Mouse (Mus musculus) cortical plate, adult 2 months (tissue): ENCODE measurements around the gene Catsper1. TPM values are rescaled to one million over a fixed set of nuclear protein-coding genes. Genes with fewer than 3 reads are reported as not detected.

ENCODE experiments used
- H3K27ac ChIP-seq: fragments of 200-500 bp; 2 replicates; pipeline ENCODE4 v1.5.1; 2012; ENCODE audit warnings: low read length, control low read depth, inconsistent platforms; ENCODE audit not compliant: insufficient read depth
- H3K4me1 ChIP-seq: fragments of 200-500 bp; 2 replicates; pipeline ENCODE4 v1.6.1; 2011; ENCODE audit warnings: low read length; ENCODE audit not compliant: control insufficient read depth, insufficient read depth
- H3K4me3 ChIP-seq: fragments of 200-500 bp; 2 replicates; pipeline ENCODE4 v1.5.1; 2011; ENCODE audit warnings: mild to moderate bottlenecking, low read length, control low read depth; ENCODE audit not compliant: insufficient read depth
- CTCF ChIP-seq: fragments of 200-500 bp; IDR thresholded peaks from 2 replicates; pipeline ENCODE4 v1.5.1; 2011; ENCODE audit warnings: mild to moderate bottlenecking, control low read depth, low read length; ENCODE audit not compliant: insufficient read depth; ENCODE audit errors: extremely low read depth
- POLR2A ChIP-seq: fragments of 200-500 bp; IDR thresholded peaks from 2 replicates; pipeline ENCODE4 v1.6.1; 2011; ENCODE audit warnings: mild to moderate bottlenecking, low read length, control low read depth; ENCODE audit not compliant: insufficient read depth; ENCODE audit errors: extremely low read depth
- polyA plus RNA-seq: library from polyadenylated mRNA; depleted of rRNA; stranded (reverse); fragments of >200 nt; gene quantifications from 2 replicates; pipeline ENCODE4 v1.2.3, GENCODE M21; 2012; rRNA removed

Gene Catsper1
- polyA plus RNA-seq = not detected in 2 replicates

DNA sequence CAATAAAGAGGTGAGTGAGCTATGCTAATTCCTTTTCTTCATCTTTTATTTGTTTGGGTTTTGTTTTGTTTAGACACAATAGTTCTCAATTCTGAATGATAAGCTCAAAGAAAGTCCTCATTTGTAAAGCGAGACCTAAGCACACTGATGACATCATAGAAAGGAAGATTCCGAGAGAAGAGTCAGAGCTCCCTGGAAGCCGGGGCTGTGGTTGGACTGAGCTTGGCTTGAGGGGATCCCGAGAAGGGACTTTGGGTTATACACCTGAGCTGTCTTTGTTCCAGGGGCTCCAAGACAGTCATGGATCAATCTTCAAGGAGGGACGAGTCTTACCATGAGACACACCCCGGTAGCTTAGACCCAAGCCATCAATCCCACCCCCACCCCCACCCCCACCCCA is at the start of gene Catsper1:
TSS of gene Catsper1 (plus strand) at position 301 of the 400 bp plus-strand sequence.
- no peak for TF ChIP-seq POLR2A
- no peak for TF ChIP-seq CTCF
- Histone ChIP-seq H3K27ac (no peak within 1 kb of the TSS), H3K4me3 (no peak within 1 kb of the TSS), H3K4me1 (no peaks in the 10 kb centered on the region)

- Histone ChIP-seq H3K27ac (peak within 1 kb of the TSS; percentile 42), H3K4me1 (peaks cover 7% of the 10 kb centered on the region; the same call in 1 of the 2 replicates), H3K4me3 (peak within 1 kb of the TSS; percentile 73)
- TF ChIP-seq CTCF = peak; percentile 75
- peak; percentile 90 for TF ChIP-seq POLR2A
Measured at GRCm38 (mm10) chr19:5294972-5295735, 40.4 kb upstream of the Catsper1 start, which contains the start of gene Sf3b2. TSS of gene Sf3b2 (minus strand) at chr19:5295455.

- peak overlapping the region; percentile 73 for H3K4me3 ChIP-seq
- peaks cover 9% of the 10 kb centered on the region; the same call in 1 of the 2 replicates for H3K4me1 ChIP-seq
- TF ChIP-seq POLR2A (no peak), CTCF (no peak)
- peak overlapping the region; percentile 35; the same call in 1 of the 2 replicates for H3K27ac ChIP-seq
Measured at GRCm38 (mm10) chr19:5295736-5296075, 39.8 kb upstream of the Catsper1 start.

GRCm38 (mm10) chr19:5296630-5297029 is 38.9 kb upstream of the Catsper1 start:
- Histone ChIP-seq H3K27ac (peak overlapping the region; percentile 76), H3K4me3 (no peak overlapping the region)
- TF ChIP-seq POLR2A (peak; percentile 47; the same call in 1 of the 2 replicates), CTCF (no peak)

DNA sequence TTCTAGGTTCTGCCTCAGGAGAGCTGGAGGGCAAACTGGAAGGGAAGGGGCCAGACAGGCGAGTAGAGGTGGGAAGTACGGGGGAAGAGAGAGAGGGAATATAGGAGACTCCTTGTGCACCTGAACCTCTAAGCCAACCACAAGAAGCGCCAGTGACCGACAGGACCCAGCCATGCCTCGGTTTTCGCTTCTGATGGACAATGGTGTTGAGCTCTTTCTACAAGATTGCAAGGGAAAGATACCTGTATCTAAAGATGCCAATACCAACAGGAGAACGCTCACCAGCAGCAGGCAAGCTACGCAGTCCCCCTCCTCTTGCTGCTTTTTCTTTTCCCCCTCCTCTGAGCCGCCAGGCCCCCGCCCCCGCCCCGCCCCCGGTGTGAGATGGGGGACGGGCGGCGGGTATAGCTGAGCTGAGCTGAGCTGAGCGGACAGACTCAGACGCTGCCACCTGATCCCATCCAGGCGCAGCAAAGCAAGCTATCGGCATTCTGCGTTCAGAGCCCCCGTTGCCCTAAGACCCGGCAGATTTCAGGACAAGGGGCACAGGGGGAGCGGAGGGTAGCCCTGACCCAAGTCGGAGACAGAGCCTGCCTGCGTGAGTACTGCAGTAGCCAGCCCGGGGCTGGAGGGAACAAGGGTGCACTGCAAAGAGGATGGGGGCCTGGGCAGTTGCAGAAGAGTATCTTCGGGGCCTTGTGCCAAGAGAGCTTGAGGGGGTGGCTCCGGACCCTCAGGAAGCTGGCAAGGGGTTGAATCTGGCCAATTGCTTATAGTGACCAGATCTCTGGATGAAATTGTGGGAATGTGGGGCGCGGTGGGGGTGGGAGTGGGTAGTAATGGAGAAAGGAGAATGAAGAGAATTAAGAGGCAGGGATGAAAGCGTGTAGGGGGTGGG is 37.4 kb upstream of the Catsper1 start, which contains the start of gene Gal3st3:
TSS of gene Gal3st3 (plus strand) at position 429 of the 898 bp plus-strand sequence.
- H3K27ac ChIP-seq = peak within 1 kb of the TSS; percentile 94
- H3K4me1 ChIP-seq = peaks cover 9% of the 10 kb centered on the region; the same call in 1 of the 2 replicates
- TF ChIP-seq POLR2A (peak; percentile 64; the same call in 1 of the 2 replicates), CTCF (no peak)
- H3K4me3 ChIP-seq = peak within 1 kb of the TSS; percentile 93

More at GRCm38 (mm10) chr19:5296630-5297029, 38.9 kb upstream of the Catsper1 start:
- peaks cover 9% of the 10 kb centered on the region; the same call in 1 of the 2 replicates for H3K4me1 ChIP-seq

GRCm38 (mm10) chr19:5300588-5300987 is 35.0 kb upstream of the Catsper1 start:
- TF ChIP-seq CTCF = no peak
- TF ChIP-seq POLR2A = no peak
- no peak overlapping the region for H3K4me3 ChIP-seq
- H3K27ac ChIP-seq = no peak overlapping the region
- H3K4me1 ChIP-seq = peaks cover 9% of the 10 kb centered on the region; the same call in 1 of the 2 replicates

GRCm38 (mm10) chr19:5302455-5302854 is 33.1 kb upstream of the Catsper1 start:
- H3K4me3 ChIP-seq = no peak overlapping the region
- H3K27ac ChIP-seq = no peak overlapping the region
- no peak for TF ChIP-seq POLR2A
- TF ChIP-seq CTCF = peak; percentile 51
- H3K4me1 ChIP-seq = peaks cover 8% of the 10 kb centered on the region; the same call in 1 of the 2 replicates

DNA sequence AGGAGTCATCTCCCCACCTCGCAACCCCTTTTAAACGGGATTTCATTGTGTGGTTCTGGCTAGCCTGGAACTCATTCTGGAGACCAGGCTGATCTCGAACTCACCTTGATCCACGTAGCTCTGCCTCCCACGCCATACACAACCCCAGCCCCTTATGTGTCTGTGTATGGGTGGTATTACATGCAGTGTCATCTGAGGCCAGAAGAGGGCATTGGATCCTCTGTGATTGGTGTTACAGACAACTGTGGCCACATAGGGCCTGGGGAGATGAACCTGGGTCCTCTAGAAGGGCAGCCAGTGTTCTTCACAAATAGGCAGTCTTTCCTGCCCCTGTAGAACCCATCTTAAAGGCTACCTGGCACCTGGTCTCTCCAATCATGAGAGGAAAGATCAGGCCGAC is 29.3 kb upstream of the Catsper1 start:
- TF ChIP-seq POLR2A (no peak), CTCF (peak; percentile 23; the same call in 1 of the 2 replicates)
- Histone ChIP-seq H3K4me3 (no peak overlapping the region), H3K4me1 (no peaks in the 10 kb centered on the region), H3K27ac (no peak overlapping the region)

GRCm38 (mm10) chr19:5306968-5307734 is 28.4 kb upstream of the Catsper1 start:
- Histone ChIP-seq H3K4me3 (no peak overlapping the region), H3K4me1 (no peaks in the 10 kb centered on the region), H3K27ac (no peak overlapping the region)
- TF ChIP-seq POLR2A (no peak), CTCF (no peak)
